Mouse (Mus musculus): ENCODE measurements around the gene Zfp651. TPM values are rescaled to one million over a fixed set of nuclear protein-coding genes. Genes with fewer than 3 reads are reported as not detected.

The Zfp651 gene
- total RNA-seq (2022), result 100 to 1,000 TPM; 120 to 131 (median 129) TPM

DNA sequence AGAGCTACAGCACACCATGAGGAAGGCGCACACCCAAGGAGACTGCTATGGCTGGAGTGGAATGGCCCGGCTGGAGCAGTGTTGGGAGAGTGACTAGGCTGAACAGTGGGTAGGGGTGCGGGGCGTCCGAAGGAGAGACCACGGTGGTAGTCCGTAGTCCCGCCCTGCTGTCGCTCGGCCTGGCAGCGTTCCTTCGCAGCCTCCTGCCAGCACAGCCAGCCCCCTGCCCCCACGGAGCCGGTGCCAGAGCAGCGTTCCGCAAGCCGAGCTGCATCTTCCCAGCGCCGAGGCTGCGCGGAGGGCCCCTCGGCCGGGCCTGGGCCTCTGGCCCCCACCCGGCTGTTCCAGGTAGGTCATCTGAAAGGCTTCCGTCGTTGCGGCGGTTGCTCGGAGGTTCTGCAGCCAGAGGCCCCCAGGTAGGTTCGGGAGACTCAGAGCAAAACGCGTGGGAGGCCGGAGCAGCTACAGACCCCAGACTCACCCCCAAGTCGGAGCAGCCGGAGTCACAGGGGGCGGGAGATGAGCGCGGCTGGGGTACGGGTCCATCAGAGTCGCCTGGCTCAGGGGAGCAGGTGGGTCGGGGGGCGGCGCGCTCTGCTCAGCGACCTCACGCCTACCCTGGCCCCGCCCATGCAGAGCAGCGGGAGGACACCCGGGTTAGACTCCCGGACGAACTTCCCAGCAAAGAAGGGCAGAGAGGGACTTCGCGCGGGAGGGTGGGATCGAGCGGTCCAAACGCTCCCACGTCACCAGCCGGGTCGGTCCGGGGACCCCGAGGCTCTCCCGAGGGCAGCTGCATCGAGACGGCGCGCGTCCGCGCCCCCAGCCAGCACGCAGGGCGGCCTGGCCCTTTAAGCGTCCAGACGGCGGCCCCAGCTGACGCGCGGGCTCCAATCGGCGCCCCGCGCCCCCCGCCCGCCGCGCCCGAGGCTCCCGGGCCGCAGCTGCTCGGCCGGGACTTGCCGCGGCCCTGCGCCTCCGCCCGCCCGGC is at the start of gene Zfp651:
Zfp651 (plus strand) TSS at position 240 of the 991 bp plus-strand sequence.
- DNase-seq (ENCODE audit: low spot score), result no peak

DNA sequence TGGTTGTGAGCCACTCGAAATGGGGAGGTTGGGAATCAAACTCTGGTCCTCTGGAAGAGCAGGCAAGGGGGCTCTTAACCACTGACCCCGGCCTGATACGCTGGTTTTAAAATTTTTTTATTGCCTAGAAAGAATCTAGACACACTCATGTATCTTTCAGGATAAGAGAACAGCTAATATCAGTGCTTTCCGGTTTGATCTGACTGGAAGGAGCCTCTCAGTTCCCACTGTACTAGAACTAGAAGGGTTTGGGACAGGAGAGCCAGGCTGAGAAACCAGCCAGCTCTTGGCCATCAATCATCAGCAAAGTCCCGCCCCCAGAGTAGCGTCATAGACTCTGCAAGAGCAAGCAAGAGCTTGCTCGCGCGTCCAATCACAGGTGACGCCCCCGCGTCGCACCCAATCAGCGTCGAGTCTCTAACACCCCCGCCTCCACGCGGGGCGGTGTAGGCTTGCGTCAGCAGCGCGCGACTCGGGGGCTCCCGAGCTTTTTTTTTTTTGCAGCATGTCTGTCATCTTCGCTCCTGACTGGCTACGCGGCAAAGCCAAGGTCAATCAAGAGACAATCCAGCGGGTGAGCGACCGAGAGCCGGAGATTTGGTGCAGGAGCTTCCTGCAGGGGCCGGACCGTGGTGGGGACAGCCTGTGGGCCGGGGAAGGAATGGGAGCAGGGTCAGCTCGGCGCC is 49.1 kb upstream of the Zfp651 start, which contains the start of gene Ss18l2:
Ss18l2 (plus strand) TSS at position 432 of the 686 bp plus-strand sequence.
- peak; percentile 99 for DNase-seq (ENCODE audit: low spot score)

DNA sequence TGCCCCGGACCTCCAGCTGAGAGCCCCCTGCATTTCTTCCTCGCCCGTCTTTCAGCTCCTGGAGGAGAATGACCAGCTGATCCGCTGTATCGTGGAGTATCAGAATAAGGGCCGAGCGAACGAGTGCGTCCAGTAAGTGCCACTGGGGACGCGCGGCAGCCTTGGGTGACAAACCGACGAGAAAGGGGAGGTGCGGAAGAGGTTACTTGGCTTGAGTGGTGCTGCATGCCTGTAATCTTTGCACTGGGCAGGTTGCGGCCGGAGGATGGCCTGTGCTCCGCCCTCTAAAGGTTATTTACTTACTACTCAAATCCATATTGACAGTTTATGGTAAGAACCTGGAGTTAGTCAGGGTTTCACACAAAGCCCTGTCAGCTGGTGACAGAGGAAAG is 48.5 kb upstream of the Zfp651 start:
- DNase-seq (ENCODE audit: low spot score), result no peak

DNA sequence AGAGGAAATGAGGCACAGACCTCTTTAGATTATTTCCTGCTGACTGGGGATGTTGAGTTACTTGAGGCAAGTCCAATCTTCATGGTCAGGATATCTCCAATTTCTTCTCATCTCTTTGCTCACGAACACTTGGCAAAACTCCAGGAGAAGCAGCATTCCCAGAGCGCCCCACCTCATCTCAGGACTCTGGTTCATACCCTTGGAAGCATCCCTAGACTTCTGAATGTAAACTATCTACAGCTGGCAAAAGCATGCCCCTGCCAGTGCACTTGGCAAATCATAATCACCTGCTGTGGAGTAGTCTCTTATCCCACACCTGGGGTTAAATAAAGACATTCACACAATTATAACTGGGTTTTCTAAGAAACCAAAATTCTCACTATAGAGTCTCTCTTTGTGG is 42.1 kb upstream of the Zfp651 start:
- no peak for DNase-seq (ENCODE audit: low spot score)

GRCm38 (mm10) chr9:121718070-121718705 is 40.9 kb upstream of the Zfp651 start:
- DNase-seq (ENCODE audit: low spot score), result no peak

GRCm38 (mm10) chr9:121718792-121719318 is 40.3 kb upstream of the Zfp651 start, which contains the start of gene Nktr:
Gene Nktr (plus strand): TSS chr9:121719169.
- peak; percentile 96 for DNase-seq (ENCODE audit: low spot score)

GRCm38 (mm10) chr9:121719347-121720331 is 39.5 kb upstream of the Zfp651 start:
- DNase-seq (ENCODE audit: low spot score), result no peak

- no peak for DNase-seq (ENCODE audit: low spot score)
These were observed 18.6 kb upstream of the Zfp651 start for GRCm38 (mm10) chr9:121740490-121740889.

DNA sequence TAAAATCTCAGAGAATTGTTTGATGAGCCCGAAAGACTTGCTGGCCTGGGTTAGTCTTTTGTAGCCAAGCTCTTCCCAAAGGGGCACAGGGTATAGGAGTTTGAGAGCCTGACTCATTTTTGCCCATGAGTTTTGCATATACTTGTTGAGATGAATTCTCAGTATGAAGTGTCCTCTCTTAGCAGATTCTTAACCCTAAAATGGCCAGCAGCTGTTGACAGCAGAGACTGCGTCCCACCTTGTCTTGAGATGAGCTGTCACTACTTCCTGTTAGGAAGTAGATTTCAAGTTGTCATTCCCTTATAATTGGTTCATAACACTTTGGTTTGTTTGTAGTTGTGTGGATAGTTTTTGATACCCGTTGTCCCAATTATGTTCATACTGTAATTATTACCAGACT is 18.0 kb upstream of the Zfp651 start:
- no peak for DNase-seq (ENCODE audit: low spot score)

DNA sequence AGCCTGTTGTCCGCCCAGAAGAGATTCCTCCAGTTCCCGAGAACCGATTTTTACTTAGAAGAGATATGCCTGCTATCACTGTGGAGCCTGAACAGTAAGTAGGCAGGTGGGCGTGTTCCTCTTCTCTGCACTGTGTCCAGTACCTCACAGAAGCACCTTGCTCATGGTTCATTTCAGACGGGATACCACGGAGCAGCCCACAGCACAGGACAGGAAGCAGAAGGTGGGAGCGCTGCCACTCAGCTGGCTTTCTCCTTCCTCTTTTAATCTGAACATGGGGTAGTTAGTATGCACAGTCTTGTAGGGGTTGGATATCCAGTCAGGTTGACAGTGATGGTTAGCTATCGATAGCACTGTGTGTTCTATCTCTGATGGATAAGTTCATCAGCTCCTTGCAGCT is 15.1 kb upstream of the Zfp651 start:
- no peak for DNase-seq (ENCODE audit: low spot score)

- DNase-seq (ENCODE audit: low spot score), result no peak
These were observed 6.4 kb upstream of the Zfp651 start for GRCm38 (mm10) chr9:121752774-121753173.

DNA sequence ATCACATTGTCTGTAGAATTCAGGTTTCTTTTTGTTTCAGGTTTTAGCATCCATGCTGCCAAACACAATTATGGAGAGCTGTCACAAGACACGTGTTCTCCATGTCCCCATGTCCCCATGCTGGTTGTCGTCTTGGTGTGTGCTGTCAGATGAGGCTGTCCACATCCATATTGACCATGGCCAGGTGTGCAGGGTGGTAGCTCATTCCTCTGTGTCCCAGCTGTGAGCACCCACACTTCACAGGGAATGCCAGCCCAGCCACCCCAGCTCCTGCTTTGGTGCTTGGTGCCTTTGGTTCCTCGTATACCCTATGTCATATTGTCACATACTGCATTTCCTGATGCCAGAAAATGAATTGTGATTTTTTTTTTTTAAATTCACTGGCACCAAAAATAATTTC is 4.5 kb upstream of the Zfp651 start:
- DNase-seq (ENCODE audit: low spot score), result no peak

DNA sequence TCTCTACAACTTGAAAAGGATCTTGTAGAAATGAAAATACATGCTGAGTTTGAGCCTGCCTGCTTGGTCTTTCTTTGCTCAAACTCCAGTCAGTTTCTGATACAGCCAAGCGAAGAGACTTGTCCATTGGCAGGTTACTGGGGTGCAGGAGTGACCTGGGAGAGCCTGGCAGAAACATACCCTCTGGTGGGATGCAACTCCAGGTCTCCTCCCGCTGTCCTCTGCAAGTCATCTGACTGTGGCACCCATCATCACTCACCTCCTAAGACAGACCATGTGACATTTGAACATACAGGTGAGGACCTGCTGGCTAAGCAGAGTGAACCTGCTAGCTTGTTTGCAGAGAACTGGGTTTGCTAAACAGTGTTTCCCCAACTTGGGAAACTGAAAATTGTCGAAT is 2.3 kb upstream of the Zfp651 start:
- no peak for DNase-seq (ENCODE audit: low spot score)

- no peak for DNase-seq (ENCODE audit: low spot score)
These were observed 1.7 kb upstream of the Zfp651 start for GRCm38 (mm10) chr9:121757432-121757831.

DNA sequence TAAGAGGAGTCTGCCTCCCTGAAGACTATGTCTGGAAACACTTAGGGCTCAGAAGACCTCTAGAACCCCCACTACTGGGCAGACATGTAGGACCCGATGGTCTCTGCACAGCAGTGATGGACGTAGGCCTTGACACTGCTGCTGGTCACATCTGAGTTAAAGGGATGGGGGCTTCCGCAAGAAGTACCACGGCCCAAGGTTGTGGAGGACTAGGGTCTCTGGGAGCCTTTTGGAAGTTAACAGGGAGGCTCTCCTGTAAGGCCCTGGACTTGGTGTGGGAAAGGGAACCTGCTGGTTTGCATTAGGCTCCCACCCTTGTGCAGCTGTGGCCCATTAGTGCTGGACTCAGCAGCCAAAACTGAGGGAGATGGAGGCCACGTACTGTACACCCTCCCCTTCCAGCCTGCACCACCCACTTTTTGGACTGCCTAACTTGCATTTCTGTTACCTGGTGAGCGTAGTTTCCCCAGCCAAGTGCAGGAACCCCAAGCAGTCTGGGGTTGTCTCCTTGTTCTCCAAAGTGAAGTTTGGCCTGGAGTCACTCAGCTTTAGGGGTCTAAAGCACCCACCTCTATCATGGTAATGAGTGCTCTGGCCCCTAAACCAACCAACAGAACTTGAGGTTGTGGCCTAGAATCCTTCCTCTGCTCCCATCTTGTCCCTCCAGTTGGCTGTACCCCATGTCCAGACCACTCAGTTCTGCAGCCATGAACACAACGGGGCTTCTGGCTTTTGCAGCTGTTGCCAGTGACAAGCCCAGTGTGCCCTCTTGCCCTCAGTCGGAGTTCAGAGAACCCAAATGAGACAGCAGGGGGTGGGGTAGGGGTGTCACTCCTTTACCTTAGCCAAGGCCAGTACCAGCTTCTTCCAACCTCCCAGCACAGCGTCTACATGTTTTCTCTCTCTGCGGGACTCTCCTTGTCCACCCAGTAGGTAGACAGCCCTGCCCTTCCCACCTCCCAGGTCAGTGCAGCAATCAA is 1.0 kb upstream of the Zfp651 start:
- DNase-seq (ENCODE audit: low spot score), result no peak

DNA sequence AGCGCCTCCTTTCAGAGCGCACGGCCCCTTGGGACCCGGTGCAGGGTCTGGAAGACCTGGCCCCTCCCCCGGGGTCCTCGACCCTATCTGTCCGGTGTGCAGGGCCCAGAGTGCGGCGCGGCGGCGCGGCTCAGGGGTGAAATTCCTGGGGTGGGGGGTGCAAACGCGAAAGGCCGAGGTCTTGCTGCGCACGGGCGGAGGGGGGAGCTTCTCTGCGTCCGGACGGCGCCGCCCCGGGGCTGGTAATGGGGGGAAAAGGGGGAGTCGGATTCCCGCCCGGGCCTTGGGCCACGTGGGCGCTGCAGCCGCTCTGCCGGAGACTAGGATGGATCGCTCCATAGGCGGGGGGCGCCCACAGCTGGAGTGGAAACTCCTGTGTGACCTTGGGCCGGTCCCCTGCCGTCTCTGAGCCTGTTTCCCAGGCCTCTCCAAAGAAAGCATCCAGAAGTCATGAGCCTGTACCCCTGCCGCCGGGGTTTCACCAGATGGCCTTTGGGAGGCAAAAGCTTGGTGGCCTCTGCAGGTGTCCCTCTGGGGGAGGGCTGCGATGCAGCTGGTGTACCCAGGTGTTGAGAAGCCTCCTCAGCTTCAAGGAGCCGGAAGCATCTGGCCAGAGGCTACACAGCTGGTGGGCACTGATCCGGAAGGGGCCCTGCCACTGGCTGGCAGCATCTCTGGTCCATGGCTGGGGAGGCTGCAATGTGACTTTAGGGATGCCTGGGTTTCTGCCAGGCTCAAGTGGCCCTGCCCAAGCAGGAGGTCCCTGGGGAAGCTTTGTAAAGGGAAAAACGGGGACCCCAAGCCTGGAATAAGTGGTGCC is 1.4 kb downstream of the Zfp651 start:
- no peak for DNase-seq (ENCODE audit: low spot score)

GRCm38 (mm10) chr9:121761091-121761665 is 2.0 kb downstream of the Zfp651 start:
- no peak for DNase-seq (ENCODE audit: low spot score)

GRCm38 (mm10) chr9:121761787-121762186 is 2.7 kb downstream of the Zfp651 start:
- DNase-seq (ENCODE audit: low spot score), result no peak

All from heart, adult 8-10 months (tissue).